Mouse (Mus musculus) cerebellum, postnatal 25 days (tissue): ENCODE measurements around the gene Zbtb38.
"Not testable (repeated sequence)": the region's sequence is repeated elsewhere in the genome, so short reads cannot be mapped to it uniquely, and the experiment has no call there.

Experiments
- DNase-seq, 2 experiments: peaks; one replicate each; pipeline ENCODE4 v3.0.0; 2021; ENCODE audit warnings: mixed read lengths in 2 of 2

The Zbtb38 gene

DNA sequence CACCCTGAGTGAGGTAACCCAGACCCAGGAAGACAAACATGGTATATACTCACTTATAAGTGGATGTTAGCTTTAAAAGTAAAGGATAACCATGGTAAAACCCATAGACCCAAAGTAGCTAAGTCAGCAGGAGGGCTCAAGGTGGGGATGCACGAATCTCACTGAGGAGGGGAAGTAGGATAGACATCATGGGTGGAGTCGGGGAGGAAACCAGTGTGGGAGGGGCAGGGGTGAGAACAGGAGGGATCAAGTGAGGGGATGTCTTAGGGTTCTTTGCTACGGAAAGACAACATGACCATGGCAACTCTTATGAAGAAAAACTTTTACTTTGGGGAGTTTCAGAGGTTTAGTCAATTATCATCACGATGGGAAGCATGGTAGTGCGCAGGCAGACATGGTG, 74.0 kb downstream of the Zbtb38 start:
- DNase-seq: no peak

GRCm38 (mm10) chr9:96677711-96678110, 74.9 kb downstream of the Zbtb38 start:
- DNase-seq: not testable (repeated sequence)

- no peak for DNase-seq
Observed at GRCm38 (mm10) chr9:96676671-96677070, 76.0 kb downstream of the Zbtb38 start.

DNA sequence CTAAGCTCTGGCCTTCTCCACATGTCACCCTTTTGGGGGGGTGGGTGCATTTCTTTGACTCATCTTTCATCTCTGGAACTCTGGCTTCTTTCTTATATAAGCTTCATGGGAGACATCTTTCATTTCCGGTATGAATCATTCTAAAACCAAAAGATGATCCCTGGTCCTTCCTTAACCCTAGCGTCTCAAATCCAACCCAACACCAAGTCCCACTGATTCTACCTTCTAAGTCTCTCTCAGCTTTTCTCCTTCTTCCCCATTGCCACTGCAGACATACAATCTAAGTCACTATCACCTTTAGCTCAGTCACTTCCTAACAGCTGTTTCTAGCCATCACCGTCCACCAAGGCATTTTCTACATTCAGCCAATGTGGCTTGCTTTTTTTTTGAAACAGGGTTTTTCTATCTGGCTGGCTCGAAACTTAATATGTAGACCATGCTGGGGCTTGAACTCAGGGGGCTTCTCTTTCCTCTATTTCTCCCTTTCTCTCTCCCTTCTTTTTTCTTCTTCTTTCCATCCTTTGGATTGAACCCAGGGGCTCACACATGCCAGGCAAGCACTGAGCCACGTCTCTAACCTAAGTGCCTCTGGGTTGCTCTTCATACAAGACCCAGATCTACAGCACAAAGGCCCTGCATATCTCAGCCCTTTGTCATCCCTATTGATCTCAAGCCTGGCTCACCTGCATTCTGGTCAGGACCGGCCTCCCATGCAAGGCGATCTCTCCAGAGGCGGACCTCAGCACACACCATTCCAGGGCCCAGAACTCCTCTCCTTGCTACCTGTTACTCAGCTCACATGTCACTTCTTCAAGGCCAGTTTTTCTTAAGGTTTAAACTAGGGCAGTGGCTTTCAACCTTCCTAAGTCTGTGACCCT, 76.6 kb downstream of the Zbtb38 start:
- DNase-seq: no peak

GRCm38 (mm10) chr9:96675071-96675762, 77.4 kb downstream of the Zbtb38 start:
- peak; percentile 40 to 72 for DNase-seq

GRCm38 (mm10) chr9:96674301-96674700, 78.3 kb downstream of the Zbtb38 start:
- no peak for DNase-seq

DNA sequence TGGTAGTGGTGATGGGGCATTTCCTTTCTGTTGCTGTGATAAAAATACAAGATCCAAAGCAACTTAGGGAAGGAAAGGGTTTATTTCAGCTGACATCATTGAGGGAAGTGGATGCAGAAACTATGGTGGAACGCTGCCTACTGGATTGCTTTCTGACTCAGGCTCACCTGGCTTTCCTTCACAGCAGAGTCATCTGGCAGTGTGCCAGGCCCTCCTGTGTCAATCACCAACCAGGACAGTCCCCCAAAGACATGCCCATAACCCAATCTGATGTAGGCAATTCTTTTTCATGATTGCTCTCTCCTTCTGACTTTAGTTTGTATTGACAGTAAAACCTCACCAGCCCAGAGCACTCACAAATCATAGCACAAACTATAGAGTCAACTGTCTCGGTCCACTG, 80.2 kb downstream of the Zbtb38 start:
- DNase-seq: no peak

- DNase-seq: no peak
Observed at GRCm38 (mm10) chr9:96671249-96671648, 81.4 kb downstream of the Zbtb38 start.

GRCm38 (mm10) chr9:96669877-96670276, 82.8 kb downstream of the Zbtb38 start:
- peak; percentile 96 to 97 for DNase-seq

DNA sequence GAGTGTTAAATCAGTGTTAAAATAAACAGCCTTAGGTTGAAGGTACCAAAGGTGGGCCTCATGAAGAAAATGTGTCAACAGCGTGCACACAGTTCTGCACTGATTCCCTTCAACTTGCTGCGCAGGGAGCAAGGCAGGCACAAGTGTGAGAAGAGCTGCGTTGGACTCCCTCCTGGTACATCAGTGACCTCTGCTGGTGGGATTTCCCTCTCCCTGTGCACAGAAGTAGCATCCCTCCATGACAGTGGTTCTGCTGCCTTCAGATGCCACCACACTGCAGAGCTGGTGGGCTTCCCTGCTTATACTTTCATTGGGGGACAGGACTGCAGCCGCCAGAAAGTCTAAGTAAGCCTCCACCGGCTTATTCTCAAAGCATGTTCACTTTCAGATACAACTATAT, 84.0 kb downstream of the Zbtb38 start:
- peak; percentile 79 to 89 for DNase-seq

- DNase-seq: no peak
Observed at GRCm38 (mm10) chr9:96660510-96661244, 92.0 kb downstream of the Zbtb38 start.

GRCm38 (mm10) chr9:96659801-96660200, 92.8 kb downstream of the Zbtb38 start:
- no peak for DNase-seq

DNA sequence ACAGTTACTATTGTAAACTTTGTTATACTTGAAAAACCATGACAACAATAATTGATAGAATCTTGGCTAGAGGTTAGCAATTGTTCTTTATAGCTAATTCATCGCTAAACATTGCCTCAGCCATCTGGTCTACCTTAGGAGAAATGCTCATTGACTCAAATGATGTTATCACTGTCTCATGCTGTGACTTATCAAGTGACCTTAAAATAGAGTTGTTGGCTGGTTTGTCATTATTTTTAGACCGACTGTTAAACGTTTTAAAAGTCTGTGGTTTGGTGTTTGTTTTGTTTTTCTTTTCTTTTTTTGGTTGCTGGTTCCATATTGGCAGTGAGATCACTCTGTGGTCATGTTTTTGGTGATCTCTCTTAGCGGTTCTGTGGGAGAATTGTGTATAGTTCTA, 99.1 kb downstream of the Zbtb38 start:
- DNase-seq: no peak

DNA sequence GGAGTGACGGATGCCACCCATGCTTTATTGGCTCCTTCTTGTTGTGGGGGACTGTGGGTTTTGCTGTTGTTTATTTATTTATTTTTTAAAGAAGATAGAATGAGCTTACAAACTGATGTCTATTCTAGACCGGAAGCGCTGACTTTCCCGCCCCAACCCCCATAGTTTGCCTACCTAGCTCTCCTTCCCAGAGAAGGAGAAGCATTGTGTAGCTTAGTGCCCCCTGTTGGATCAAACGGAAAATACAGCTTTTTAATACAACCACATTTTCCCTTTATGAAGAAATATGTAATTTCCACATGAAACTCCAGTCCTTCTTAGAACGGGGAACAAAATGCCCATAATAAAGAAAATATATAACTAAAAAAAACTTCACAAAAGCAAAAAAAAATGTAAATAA, 99.9 kb downstream of the Zbtb38 start:
- DNase-seq: no peak

- no peak for DNase-seq
Observed at GRCm38 (mm10) chr9:96650807-96651206, 101.8 kb downstream of the Zbtb38 start.

DNA sequence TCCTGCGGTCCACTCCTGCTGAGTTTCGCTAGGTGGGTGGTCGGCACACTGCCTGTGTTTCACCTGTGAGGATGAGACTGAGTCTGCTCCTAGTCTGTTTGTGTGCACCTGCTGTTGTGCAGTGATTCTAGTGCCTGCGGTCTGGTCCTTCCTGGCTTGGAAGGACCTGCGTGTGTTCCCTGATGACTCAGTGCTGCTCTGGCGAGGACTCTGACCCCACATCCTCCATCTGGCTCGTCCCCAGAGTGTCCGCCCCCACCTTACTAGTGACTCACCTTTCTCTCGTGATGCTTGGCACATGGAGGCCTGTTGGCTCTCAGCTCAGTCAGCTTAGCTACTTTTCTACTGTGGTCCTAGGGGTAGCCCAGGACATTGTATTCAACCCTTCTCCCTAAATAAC, 102.7 kb downstream of the Zbtb38 start:
- DNase-seq: peak; percentile 80 to 88

GRCm38 (mm10) chr9:96649362-96649761, 103.3 kb downstream of the Zbtb38 start:
- no peak for DNase-seq

DNA sequence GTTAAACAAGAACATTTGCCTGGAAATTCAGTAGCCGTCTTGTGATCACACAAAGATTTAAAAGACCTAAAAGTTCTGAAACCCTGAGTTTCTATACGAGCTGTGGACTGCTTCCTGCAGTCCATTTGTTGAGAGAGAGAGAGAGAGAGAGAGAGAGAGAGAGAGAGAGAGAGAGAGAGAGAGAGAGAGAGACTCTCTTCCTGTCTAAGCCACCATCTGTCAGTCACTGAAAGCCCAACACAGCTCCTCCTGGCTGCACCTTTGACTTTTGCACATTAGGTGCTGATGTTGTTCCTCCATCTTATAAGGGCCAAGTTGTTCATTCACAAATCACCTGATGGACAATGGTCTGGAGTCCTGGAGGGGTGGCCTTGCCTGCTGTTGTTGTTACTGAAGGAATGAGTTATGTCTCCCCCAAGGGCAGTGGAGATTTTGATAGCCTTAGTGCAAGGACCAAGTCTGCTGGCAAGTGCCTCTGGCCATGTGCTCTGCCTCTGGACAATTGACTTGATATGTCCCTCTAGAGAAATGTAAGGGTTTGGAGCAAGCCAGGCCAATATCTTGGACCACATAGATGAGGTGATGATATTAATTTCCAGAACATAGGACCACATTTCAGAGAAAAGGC, 105.8 kb downstream of the Zbtb38 start:
- no peak for DNase-seq

DNA sequence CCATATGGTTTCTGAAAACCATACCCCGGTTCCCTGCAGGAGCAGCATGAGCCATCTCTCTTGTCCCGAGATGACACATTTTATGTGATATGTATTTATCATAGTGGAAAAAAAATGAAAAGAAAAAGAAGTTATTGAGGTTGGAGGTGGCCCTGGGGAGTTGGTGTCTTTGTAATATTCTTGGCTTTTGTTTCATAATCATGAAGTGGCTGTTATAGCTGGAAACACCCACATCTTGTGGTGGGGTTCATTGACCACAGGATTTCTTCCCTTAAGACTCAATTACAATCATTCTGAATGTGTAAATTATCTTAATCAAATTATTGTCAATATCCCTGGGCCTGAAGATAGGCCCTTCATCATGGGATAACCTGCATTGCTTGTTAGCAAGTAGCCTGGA, 107.8 kb downstream of the Zbtb38 start:
- DNase-seq: no peak

- DNase-seq: not testable (repeated sequence)
Observed at GRCm38 (mm10) chr9:96644002-96644401, 108.6 kb downstream of the Zbtb38 start.

DNA sequence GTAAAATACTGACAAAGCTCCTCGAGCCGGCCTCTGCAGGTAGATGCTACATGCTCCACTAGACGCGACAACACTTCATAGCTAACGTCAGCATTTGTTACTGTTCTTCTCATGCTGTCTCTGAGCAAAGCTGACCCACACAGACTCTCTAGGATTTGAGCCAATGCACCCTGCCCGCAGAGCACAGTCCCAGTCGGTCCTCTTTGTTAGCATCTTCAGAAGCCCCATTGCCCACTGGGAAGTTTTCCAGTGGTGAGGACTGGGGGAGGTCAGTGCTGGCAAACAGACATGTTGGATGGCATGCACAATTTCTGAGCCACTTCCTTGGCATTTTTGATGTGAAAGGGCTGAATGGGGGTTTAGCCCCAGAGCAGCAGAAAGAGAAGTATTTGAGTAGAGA, 113.2 kb downstream of the Zbtb38 start:
- DNase-seq: no peak

GRCm38 (mm10) chr9:96638508-96638907, 114.1 kb downstream of the Zbtb38 start:
- no peak for DNase-seq

GRCm38 (mm10) chr9:96637157-96637548, 115.5 kb downstream of the Zbtb38 start:
- DNase-seq: no peak
